24 mouse cellular contexts compared by ENCODE assay signal in the genomic region with DNA sequence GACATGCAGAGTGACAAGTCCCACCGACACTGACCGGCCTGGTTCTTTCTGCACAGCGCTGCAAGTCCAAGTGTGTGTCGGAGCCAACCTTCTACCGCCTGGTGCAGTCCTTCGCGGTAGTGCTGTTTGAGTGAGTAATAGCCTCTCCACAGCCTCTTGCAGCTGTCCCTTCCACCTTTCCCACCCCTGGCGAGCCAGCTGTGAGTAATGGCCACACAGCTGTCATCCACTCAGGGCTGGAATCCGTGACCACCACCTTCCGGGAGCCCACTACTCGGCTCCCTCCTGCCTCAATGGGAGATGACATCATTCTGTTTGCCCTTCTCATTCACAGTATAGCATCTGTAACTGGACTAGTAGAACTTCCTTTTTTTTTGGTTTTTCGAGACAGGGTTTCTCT. TPM values are rescaled to one million over a fixed set of nuclear protein-coding genes. Genes with fewer than 3 reads are reported as not detected.
DNase-seq lines count a peak whose midpoint lies in the region; ATAC-seq and TF ChIP-seq lines count a peak whose summit lies in the region.
"Had no signal": no experiment of that assay in that cellular context is flagged by ENCODE, and none has a peak within 500 bp of the region (broad histone marks: within the 10 kb centered on the region; RNA-seq: fewer than 3 reads in every experiment).

No protein-coding gene starts in this region.

- H3K27me3 ChIP-seq in neural tube, embryonic 15.5 days (replicated peaks): no peaks in the 10 kb centered on the region; the same call in 1 of the 2 replicates
- no peaks in the 10 kb centered on the region for H3K27me3 ChIP-seq in limb, embryonic 14.5 days (ENCODE audit: control insufficient read depth, insufficient read depth, low read length)
- H3K27me3 ChIP-seq: embryonic facial prominence, embryonic 12.5 days; forebrain, embryonic 12.5 days; heart, embryonic 15.5 days; hindbrain, embryonic 13.5 days had no signal

- ATAC-seq in neural tube, embryonic 15.5 days (ENCODE audit: low FRiP score): no peak
- ATAC-seq in limb, embryonic 14.5 days (ENCODE audit: low FRiP score, low read depth): peak; percentile 73
- ATAC-seq: CD4-positive, CD25-positive, alpha-beta regulatory T cell, adult 4 months; forebrain, embryonic 16.5 days had no signal

- WGBS in neural tube, embryonic 15.5 days: 56% methylated on average over 12 of the region's 12 CpGs
- WGBS in limb, embryonic 14.5 days: 64% methylated on average over 12 of the region's 12 CpGs

- H3K4me1 ChIP-seq in neural tube, embryonic 15.5 days: peaks cover 3% of the 10 kb centered on the region
- 0 out of 2 replicates have a peak, but pooled peaks cover 3% of the 10 kb centered on the region for H3K4me1 ChIP-seq in limb, embryonic 14.5 days (ENCODE audit: control insufficient read depth, insufficient read depth, low read length)

- H3K27ac ChIP-seq in neural tube, embryonic 15.5 days (replicated peaks): no peak overlapping the region
- H3K27ac ChIP-seq in limb, embryonic 14.5 days (replicated peaks; ENCODE audit: low read depth, low read length): no peak overlapping the region
- H3K27ac ChIP-seq: embryonic facial prominence, embryonic 12.5 days; forebrain, embryonic 12.5 days; heart, adult 2 months; heart, embryonic 15.5 days; hindbrain, embryonic 13.5 days had no signal

- DNase-seq in embryo, embryonic 10 days (ENCODE audit: low spot score): peak; percentile 33
- no peak for DNase-seq in embryo, embryonic 9.5 days (ENCODE audit: extremely low spot score)
- DNase-seq in neural tube, embryonic 10.5 days (ENCODE audit: extremely low spot score, low spot score): peak; percentile 44
- DNase-seq in limb, embryonic 14.5 days (ENCODE audit: low spot score): peak; percentile 22
- DNase-seq in layer of hippocampus, adult 9-11 months: no peak
- no peak for DNase-seq in layer of hippocampus, postnatal 14 days (ENCODE audit: low spot score in 2 of 2)
- DNase-seq: adrenal gland, postnatal 14 days; cerebellum, adult 18-20 months; cerebellum, adult 9-11 months; cerebellum, postnatal 36 days; gastrocnemius, postnatal 10 days; heart, adult 2 months; heart, postnatal 14 days had no signal

- no peak for TF ChIP-seq POLR2A in limb, embryonic 14.5 days (IDR thresholded peaks at IDR 0.05; ENCODE audit: borderline replicate concordance, extremely low read depth, insufficient read depth, insufficient read length)

- H3K9ac ChIP-seq in neural tube, embryonic 15.5 days (replicated peaks): no peak overlapping the region
- no peak overlapping the region for H3K9ac ChIP-seq in limb, embryonic 14.5 days (ENCODE audit: low read depth, low read length, severe bottlenecking)
- H3K9ac ChIP-seq: embryonic facial prominence, embryonic 12.5 days; forebrain, embryonic 12.5 days; heart, embryonic 15.5 days; hindbrain, embryonic 13.5 days had no signal

- H3K36me3 ChIP-seq in neural tube, embryonic 15.5 days: peaks cover 48% of the 10 kb centered on the region
- no peaks in the 10 kb centered on the region for H3K36me3 ChIP-seq in limb, embryonic 14.5 days (ENCODE audit: control insufficient read depth, insufficient read depth, low read length)
- H3K36me3 ChIP-seq: embryonic facial prominence, embryonic 12.5 days; forebrain, embryonic 12.5 days had no signal

- no peak overlapping the region for H3K4me3 ChIP-seq in neural tube, embryonic 15.5 days (replicated peaks)
- no peak overlapping the region for H3K4me3 ChIP-seq in limb, embryonic 14.5 days (replicated peaks; ENCODE audit: low read length)
- H3K4me3 ChIP-seq: embryonic facial prominence, embryonic 12.5 days; forebrain, embryonic 12.5 days; heart, adult 2 months; heart, embryonic 15.5 days; hindbrain, embryonic 13.5 days had no signal

- H3K4me2 ChIP-seq in neural tube, embryonic 15.5 days: no peak overlapping the region
- no peak overlapping the region for H3K4me2 ChIP-seq in limb, embryonic 14.5 days (replicated peaks; ENCODE audit: low read depth, low read length, severe bottlenecking)
- H3K4me2 ChIP-seq: embryonic facial prominence, embryonic 12.5 days; forebrain, embryonic 12.5 days; heart, embryonic 11.5 days; heart, embryonic 15.5 days; hindbrain, embryonic 13.5 days had no signal

- H3K9me3 ChIP-seq in neural tube, embryonic 15.5 days (replicated peaks): no peaks in the 10 kb centered on the region
- no peaks in the 10 kb centered on the region for H3K9me3 ChIP-seq in limb, embryonic 14.5 days (ENCODE audit: control insufficient read depth, low read length)
- H3K9me3 ChIP-seq: embryonic facial prominence, embryonic 12.5 days; forebrain, embryonic 12.5 days; heart, embryonic 15.5 days; hindbrain, embryonic 13.5 days had no signal

RNA-seq across cellular contexts. Expression of a gene that starts 27.2 kb away (rescaled TPM):
- polyA plus RNA-seq in neural tube, embryonic 15.5 days (2015; fragmentation: Nextera tagmentation; extraction: Ambion mirVana): 1.6 and 1.7 TPM in 2 replicates
- polyA plus RNA-seq in limb, embryonic 14.5 days (2012; rRNA removed): not detected in 2 replicates
- not detected in 2 replicates for polyA plus RNA-seq in limb, embryonic 14.5 days (2014; fragmentation: Nextera tagmentation; extraction: Ambion mirVana)
- under 1 TPM in 1 of 2 experiments, not detected in 1; 0.33 TPM for total RNA-seq in layer of hippocampus, postnatal 14 days (2021)
- total RNA-seq: gastrocnemius, postnatal 10 days; gastrocnemius, postnatal 4 days; heart, adult 2 months; heart, postnatal 14 days; hematopoietic stem cell, adult 5-6 weeks; MEL had no signal
- polyA plus RNA-seq: CD4-positive, CD25-positive, alpha-beta regulatory T cell, adult 4 months; heart, embryonic 11.5 days had no signal

RNA-seq across cellular contexts. Expression of a gene that starts 36.1 kb away (rescaled TPM):
- 29.8 and 31.9 TPM in 2 replicates for polyA plus RNA-seq in neural tube, embryonic 15.5 days (2015; fragmentation: Nextera tagmentation; extraction: Ambion mirVana)
- 4.1 and 4.2 TPM in 2 replicates for polyA plus RNA-seq in limb, embryonic 14.5 days (2012; rRNA removed)
- 4.0 and 6.6 TPM in 2 replicates for polyA plus RNA-seq in limb, embryonic 14.5 days (2014; fragmentation: Nextera tagmentation; extraction: Ambion mirVana)
- 100 to 1,000 TPM; 108 to 110 TPM for total RNA-seq in layer of hippocampus, postnatal 14 days (2021)

RNA-seq across cellular contexts. Expression of a gene that starts 48.7 kb away (rescaled TPM):
- polyA plus RNA-seq in neural tube, embryonic 15.5 days (2015; fragmentation: Nextera tagmentation; extraction: Ambion mirVana): 26.9 and 31.6 TPM in 2 replicates
- 38.2 and 44.8 TPM in 2 replicates for polyA plus RNA-seq in limb, embryonic 14.5 days (2012; rRNA removed)
- 29.7 and 33.1 TPM in 2 replicates for polyA plus RNA-seq in limb, embryonic 14.5 days (2014; fragmentation: Nextera tagmentation; extraction: Ambion mirVana)
- total RNA-seq in layer of hippocampus, postnatal 14 days (2021): 10 to 100 TPM; 39.1 to 42.1 TPM

Comparison
In these comparisons a context has a peak if more than half of its experiments do, and no peak if none do; other contexts are left out.
1. DNase-seq: peak in embryo, embryonic 10 days (single experiment), neural tube, embryonic 10.5 days (single experiment) and limb, embryonic 14.5 days (single experiment); none in embryo, embryonic 9.5 days (single experiment), layer of hippocampus, adult 9-11 months (single experiment) and layer of hippocampus, postnatal 14 days (0 of 2).